Mouse (Mus musculus) ES-Bruce4 (cell line): Measurements from ENCODE around the gene 1700014D04Rik.

Source experiments
- CTCF ChIP-seq: IDR thresholded peaks from one replicate; pipeline ENCODE4 v1.8.1; 2011; ENCODE audit warnings: low read depth, low read length
- POLR2A ChIP-seq: IDR thresholded peaks from one replicate; pipeline ENCODE4 v1.8.1; 2011; ENCODE audit warnings: low read length; ENCODE audit not compliant: insufficient read depth

GRCm38 (mm10) chr13:59704562-59704961 is 42.0 kb downstream of the 1700014D04Rik start:
- TF ChIP-seq CTCF (no peak), POLR2A (no peak)
